Mouse (Mus musculus) embryo, embryonic 10.5 days (tissue): ENCODE data around the gene Zfhx3.
A peak's percentile ranks its signal among the peaks of the same experiment; 100 is the strongest.

Experiments used
- DNase-seq: peaks from one replicate; pipeline ENCODE4 v3.0.0-alpha.2; 2015; ENCODE audit warnings: low spot score

Gene Zfhx3

GRCm38 (mm10) chr8:108592028-108592724 is 649.7 kb downstream of the Zfhx3 start:
- no peak for DNase-seq

- DNase-seq, result peak; percentile 65
Measured at GRCm38 (mm10) chr8:108592990-108593589, 650.6 kb downstream of the Zfhx3 start.

- peak; percentile 83 for DNase-seq
Measured at GRCm38 (mm10) chr8:108593891-108594290, 651.4 kb downstream of the Zfhx3 start.

GRCm38 (mm10) chr8:108594361-108595060 is 652.1 kb downstream of the Zfhx3 start:
- DNase-seq, result peak; percentile 53

- peak; percentile 49 for DNase-seq
Measured at GRCm38 (mm10) chr8:108595061-108595419, 652.6 kb downstream of the Zfhx3 start.

GRCm38 (mm10) chr8:108595721-108596495 is 653.5 kb downstream of the Zfhx3 start:
- no peak for DNase-seq

GRCm38 (mm10) chr8:108599003-108599402 is 656.6 kb downstream of the Zfhx3 start:
- DNase-seq, result no peak

GRCm38 (mm10) chr8:108599558-108599957 is 657.1 kb downstream of the Zfhx3 start:
- DNase-seq, result no peak

- no peak for DNase-seq
Measured at GRCm38 (mm10) chr8:108608678-108609077, 666.2 kb downstream of the Zfhx3 start.

- DNase-seq, result no peak
Measured at GRCm38 (mm10) chr8:108609114-108609513, 666.7 kb downstream of the Zfhx3 start.

- DNase-seq, result no peak
Measured at GRCm38 (mm10) chr8:108611141-108611674, 668.8 kb downstream of the Zfhx3 start.

- no peak for DNase-seq
Measured at GRCm38 (mm10) chr8:108611792-108612413, 669.5 kb downstream of the Zfhx3 start.

- DNase-seq, result peak; percentile 74
Measured at GRCm38 (mm10) chr8:108612815-108613214, 670.4 kb downstream of the Zfhx3 start.

- no peak for DNase-seq
Measured at GRCm38 (mm10) chr8:108613280-108613679, 670.8 kb downstream of the Zfhx3 start.

- DNase-seq, result peak; percentile 69
Measured at GRCm38 (mm10) chr8:108621296-108621695, 678.9 kb downstream of the Zfhx3 start.

GRCm38 (mm10) chr8:108623660-108624059 is 681.2 kb downstream of the Zfhx3 start:
- no peak for DNase-seq

- DNase-seq, result no peak
Measured at GRCm38 (mm10) chr8:108625571-108626120, 683.2 kb downstream of the Zfhx3 start.

GRCm38 (mm10) chr8:108631069-108631468 is 688.6 kb downstream of the Zfhx3 start:
- DNase-seq, result no peak

GRCm38 (mm10) chr8:108634282-108634681 is 691.8 kb downstream of the Zfhx3 start:
- DNase-seq, result no peak

- no peak for DNase-seq
Measured at GRCm38 (mm10) chr8:108637887-108638286, 695.4 kb downstream of the Zfhx3 start.

- no peak for DNase-seq
Measured at GRCm38 (mm10) chr8:108645660-108646059, 703.2 kb downstream of the Zfhx3 start.
